Mouse (Mus musculus) urinary bladder, adult 2 months (tissue): Measurements from ENCODE around the gene Sergef. TPM values are rescaled to one million over a fixed set of nuclear protein-coding genes. Genes with fewer than 3 reads are reported as not detected.
"Not testable (repeated sequence)": the region's sequence is repeated elsewhere in the genome, so short reads cannot be mapped to it uniquely, and the experiment has no call there.

Source experiments
- DNase-seq: peaks from one replicate; pipeline ENCODE4 v3.0.0; 2022; ENCODE audit warnings: low spot score
- polyA plus RNA-seq: library from polyadenylated mRNA; depleted of rRNA; stranded (reverse); fragments of >200 nt; gene quantifications from 2 replicates; pipeline ENCODE4 v1.2.3, GENCODE M21; 2012; rRNA removed

The Sergef gene
- polyA plus RNA-seq = 7.2 and 7.5 TPM in 2 replicates

DNA sequence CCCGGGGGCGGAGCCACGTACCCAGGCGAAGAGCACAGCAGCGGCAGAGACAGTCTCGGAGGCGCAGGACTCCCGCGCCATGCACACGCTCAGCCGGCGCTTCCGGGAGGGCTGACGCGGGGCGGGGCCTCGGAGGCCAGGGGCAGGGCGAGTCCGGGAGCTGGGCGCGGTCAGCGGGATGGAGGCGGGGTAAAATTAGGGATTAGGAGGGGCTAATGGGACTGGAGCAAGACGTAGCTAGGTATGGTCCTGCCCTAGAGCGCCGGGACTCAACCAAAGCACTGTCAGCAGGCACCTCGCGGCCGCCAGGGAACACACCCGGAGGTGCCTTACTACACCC lies at the start of gene Sergef:
TSS of gene Sergef (minus strand) at position 116 of the 340 bp plus-strand sequence.
- peak; percentile 75 for DNase-seq

DNA sequence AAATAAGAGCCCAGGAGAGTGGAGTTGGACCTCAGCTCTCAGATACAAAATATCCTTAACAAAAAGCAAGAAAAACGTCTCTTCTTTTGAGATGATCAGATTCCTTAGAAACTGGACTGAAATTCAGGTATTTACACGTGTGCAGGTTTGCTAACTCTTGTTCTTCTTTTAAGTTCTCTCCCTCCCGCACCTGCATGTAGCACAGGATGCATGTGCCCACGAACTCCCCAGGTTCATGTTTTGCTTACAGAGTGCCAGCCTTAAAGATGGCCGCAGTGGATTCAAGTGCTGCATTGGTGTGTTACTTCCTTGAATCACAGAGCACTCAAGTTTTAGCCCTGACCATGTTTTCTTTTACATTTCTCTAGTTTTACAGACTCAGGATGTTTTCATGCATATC lies 47.2 kb upstream of the Sergef start:
- DNase-seq = no peak

DNA sequence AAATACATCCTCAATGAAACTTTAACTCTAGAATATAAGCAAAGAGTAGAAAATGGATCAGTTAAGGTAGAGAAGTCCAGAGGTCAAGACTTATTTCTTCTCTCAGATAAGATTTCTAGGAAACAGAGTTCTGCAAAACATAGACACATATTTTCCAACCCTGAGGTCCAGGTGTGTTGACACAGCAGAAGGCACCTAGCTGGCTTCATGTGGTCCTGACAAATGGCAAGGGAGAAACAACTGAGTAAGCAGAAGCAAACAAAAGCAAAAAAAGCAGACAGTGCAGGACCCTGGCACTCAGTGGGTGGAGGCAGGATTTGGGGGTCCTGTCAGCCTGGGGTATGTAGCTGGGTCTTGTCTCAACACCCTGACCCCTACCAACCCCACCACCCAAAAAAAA lies 41.1 kb upstream of the Sergef start:
- no peak for DNase-seq

DNA sequence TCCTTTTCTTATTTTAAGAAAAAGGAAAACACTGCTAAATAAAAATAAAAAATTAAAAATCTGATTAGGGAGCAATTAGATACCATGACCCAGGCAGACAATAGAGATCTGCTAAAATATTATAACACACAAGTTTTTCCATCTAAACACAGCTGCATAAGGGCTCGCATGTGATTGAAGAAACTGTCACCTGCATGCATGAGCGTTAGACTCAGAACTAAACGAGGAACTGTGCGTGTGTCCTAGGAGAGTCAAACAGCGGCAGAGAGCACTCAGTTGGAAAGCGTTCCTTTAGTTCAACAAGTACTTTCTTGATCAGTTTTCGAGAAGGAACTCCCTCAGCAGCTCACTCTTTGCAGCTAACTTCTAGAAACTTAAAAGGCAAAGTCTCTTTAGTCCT lies 39.4 kb upstream of the Sergef start:
- not testable (repeated sequence) for DNase-seq

DNA sequence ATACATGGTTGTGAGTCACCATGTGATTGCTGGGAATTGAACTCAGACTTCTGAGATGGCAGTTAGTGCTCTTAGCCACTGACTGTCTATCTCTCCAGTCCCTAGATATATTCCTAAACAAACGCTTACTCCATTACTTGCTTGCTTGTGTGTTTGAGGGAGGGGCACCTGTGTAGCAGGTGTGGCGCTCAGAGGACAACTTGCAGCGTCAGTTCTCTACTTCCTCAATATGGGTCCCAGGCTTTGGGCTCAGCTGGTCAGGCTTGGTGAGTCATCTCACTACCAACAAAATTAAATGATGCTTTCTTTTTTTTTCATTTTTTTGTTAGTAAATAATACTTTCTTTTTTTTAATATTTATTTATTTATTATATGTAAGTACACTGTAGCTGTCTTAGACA lies 38.8 kb upstream of the Sergef start:
- DNase-seq = no peak

DNA sequence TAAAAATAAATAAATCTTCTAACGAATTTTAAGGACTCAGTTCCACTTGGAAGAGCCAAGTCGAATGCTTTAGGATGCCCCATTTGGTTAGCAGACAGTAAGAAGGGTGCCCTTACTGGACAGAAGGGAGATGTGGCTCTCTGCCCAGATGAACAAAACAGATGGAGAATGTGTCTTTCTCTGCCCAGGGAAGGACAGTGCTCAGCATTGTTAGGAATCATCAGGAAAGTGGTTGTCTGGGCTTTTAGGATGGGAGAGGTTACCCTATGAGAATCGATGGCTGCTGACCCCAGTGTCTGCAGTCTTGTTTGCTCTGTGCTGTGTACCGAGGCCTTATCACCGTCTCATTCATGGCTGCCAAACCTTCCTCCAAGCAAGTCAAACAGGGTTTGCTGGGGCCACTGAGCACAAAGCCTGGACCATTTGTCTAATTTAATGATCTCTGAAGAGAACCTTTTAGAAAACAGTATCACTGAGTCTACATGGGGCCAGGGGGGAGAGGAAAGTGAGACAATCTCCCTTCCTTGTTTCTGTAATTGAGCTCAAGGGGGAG lies 37.3 kb upstream of the Sergef start:
- no peak for DNase-seq

DNA sequence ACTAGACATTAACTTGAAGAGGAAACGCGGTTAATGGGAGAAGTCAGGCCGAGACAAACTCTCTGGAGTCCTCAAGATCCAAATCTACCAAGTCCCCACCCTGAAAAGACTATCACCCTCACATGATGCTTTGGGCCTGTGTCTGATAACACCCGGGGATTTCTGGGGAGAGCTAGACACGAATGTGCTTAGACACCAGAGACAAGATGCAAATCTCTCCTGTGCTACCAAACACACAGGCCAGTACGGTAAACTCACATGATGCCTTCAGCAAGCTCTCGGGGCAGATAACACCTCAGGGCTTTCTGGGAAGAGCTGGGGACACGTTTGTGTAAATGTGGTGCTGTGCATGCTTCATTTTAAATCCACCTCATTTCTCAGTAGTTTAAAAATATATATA lies 36.3 kb upstream of the Sergef start:
- DNase-seq = no peak

DNA sequence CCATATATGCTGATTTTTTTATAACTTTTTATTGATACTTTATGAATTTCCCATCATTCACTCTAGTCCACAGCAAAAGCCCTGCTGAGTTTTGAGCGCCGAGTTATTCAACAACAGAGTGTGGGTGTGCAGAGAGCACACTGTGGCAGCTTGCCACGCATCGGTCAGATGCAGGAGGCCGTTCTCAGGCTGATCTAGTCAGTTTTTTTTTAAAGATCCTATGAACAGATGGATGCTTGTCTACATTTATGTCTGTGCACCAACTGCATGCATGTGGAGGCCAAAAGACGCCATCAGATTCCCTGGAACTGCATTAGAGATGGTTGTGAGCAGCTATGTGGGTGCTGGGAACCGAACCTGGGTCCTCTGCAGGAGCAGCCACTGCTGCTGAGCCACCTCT lies 35.5 kb upstream of the Sergef start:
- DNase-seq = no peak

DNA sequence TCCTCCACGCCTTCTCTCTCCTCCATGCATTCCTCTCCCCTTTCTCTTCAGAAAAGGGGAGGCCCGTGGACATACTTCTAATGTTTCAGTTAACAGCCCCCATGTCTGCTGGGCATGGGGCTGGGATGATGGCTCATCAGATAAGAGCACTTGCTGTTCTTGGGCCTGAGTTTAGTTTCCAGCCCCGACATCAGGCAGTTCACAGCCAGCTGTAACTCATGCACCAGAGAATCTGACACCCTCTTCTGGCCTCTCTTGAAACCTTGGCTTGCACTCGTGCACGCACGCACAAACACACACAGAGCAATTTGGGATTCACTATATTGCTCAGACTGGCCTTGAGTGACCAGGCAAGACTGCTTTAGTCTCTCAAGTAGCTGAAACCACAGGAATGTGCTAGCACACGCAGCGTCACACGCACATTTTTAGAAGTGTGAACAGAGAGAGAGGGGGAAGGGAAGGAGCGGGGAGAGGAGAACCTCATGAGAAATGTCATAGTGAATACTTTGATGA lies 32.6 kb upstream of the Sergef start, which contains the start of gene Tph1:
TSS of gene Tph1 (minus strand) at position 378 of the 513 bp plus-strand sequence.
- DNase-seq = no peak

DNA sequence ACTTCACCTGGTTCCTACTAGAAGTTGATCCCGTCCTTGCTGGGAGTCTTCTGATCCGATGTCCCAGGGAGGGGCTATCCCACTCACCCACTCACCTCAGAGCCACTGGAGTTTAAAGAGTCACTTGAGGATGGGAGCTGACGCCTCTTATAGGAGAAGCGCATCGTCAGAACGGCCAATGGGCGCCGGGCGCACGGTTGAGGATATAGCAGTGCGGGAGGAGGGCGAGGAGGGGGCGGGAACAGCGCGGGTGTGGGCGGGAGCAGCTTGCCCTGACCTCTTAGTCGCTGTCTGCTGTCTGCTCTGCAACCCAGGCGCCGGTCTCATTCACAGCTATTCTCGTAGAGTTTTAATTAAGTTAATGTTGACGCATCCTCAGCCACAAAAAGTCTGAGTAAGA lies 27.6 kb upstream of the Sergef start:
- DNase-seq = no peak

DNA sequence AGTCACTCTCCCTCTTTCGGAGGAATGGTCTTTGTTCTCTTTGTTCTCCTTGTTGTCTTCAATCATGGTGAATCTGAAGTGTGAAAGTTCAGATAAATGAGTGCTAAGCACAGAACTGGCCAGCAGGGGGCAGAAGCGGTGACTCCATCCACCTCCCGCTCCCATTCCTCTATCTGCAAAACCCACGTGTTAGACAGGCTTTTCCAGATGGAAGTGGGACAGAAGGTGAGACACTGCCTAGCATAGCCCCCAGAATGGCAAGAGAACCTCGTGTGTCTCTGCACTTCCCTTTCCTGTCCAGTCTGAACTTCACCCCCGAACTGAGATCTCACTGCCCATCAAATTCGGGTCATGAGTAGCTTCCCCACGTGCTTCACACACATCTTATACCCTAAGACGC lies 25.6 kb upstream of the Sergef start:
- no peak for DNase-seq

DNA sequence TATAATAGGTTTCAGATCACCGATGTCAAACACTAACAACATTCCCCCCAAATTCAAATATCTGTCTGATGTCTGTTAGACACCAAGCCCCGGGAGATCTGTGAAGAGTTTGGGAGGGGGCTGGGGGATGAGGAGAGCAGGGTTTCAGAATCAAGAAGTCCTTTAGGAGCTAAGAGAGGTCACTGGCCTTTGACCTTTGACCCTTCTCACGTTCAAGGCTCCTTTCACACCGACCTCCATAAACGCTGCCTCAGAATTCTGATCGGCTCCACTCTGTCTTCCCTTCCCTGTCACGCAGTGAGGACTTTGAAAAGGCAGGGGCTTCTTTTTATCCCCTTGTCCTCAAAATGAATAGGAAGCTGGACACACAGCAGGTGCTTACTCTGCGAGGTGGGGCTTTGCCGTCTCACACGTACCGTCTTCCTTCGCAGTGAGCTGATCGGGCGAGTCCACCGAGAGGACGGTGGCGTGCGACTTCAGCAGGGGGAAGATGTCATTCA lies 22.0 kb upstream of the Sergef start:
- DNase-seq = no peak

DNA sequence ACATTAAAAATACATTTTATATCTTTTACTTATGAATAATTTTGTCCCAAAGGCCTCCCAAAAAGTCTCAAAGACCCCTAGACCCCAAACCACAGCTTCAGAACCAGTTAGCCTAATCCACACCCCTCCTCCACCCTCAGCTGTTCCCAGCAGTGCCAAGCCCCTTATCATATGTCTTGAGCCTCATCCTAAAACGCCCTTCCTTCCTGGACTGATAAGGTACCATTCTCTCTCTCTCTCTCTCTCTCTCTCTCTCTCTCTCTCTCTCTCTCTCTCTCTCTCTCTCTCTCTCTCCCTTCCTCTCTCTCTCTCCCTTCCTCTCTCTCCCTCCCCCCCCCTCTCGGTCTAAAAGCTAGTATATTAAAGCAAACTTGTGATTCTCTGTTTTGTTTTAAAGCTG lies 12.7 kb upstream of the Sergef start:
- DNase-seq = no peak

DNA sequence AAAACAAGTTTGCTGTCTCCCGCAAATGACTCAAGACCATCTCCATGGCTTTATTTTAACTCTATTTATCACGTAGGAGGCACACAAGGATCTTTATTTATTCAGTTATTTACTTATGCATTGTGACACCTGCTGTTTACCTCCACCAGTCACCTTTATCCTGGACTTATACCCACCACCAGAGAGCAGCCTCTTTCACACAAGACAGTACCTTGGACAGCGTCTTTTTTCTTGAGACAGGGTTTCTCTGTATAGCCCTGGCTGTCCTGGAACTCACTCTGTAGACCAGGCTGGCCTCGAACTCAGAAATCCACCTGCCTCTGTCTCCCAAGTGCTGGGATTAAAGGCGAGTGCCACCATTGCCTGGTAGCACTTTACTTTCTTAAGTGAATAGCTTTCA lies 10.6 kb upstream of the Sergef start:
- not testable (repeated sequence) for DNase-seq

DNA sequence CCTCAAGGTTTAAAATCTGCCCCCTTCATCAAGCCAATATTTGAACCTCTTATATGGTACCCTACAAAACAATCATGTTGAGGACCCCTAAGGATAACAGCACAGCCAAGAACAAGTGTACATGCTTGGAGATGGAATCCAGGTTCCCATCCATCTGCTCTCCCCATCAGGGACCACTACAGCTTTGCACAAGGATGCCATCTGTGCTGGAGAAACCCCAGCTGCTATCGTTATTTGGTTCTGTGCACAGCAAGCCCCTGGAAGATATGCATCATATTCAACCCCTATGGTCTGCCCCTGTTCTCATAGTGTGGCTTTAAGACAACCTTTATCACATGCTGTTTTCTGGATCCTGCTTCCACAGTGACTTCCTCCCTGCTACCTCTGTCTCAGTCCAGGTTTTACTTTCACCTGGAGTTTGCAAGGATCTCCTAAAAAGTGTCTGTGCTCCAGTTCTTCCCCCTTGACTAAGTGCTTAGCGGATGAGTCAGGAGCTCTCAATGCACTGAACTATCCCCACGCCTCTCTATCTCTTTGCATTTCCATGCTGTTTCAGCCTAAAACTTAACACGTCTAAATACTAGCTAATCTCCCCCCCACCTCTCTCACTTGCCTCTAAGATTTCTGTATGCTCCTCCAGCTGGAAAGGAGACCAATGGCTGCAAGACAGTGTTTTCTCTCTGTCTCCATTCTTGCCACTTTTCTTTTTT lies 9.0 kb upstream of the Sergef start:
- no peak for DNase-seq

DNA sequence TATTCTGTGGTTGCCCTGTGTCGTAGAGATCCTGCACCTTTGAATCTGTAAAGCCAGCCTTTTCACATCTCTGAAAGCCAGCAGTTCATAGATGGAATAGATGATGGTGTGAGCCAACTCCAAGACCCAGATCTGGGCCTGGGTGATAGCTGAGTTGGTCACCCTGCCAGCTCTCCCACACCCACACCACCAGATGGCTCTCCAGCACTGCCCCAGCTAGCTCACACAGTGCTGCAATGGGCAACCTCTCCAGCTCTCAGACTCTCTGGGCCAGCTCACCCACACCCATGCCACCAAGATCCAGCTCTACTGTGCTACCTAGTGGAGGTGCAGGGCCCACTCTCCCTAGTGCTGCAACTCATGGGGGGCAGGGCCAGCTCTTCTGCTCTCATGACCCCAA lies 3.6 kb upstream of the Sergef start:
- DNase-seq = no peak

DNA sequence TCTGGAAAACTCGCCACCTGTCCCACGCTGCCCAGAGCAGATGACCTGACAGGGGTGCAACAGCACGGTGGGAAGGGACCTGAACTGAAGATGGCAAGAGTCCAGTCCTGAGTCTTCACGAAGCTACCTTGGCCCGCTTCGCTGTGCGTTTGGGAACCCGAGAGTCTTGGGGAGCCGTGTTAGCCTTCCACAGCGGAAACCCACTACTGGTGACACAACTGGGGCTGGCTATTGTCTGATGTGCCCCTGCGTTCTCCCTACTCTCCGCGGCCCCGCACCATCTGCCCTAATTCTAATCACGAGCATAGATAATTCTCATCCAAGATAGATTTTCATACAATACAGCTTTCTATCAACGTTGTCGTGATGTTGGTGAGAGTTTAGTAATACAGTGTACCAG lies 455 bp upstream of the Sergef start:
- DNase-seq = no peak

DNA sequence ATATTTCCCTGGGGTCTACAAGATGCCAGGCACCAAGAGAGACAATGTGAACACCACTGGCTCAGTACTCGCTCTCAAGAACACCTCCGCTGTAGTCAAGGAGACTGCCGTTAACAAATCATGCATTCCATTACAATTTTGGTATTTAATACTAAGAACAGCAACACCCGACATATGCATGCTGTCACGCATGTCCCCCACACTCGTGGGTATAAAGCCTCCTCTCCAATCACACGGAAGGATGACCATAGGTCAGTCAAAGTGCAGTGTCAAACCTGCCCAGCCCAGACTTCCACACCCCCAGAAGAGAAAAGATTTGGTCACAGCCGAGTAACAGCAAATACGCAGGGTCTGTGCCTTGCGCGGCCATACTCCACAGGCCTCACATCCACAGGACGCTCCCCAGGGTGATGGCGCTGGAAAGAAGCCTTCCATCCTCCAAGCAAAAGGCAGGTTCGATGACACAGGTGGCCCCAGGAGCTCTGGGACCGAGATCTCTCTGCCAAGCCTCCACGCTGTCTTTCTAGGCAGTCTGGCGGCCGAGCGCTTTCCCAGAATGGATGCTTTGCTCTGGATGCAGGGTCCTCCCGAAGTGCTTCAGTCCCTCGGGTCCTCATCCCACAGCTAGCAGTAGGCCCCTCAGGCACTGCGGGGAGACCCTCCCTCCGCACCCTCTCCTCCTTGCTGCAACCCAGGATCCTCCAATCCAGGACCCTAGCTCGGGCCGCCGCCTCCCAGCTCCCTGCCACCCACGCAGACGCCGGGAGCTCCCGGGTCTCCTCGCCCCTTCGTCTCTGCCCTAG lies 517 bp downstream of the Sergef start:
- no peak for DNase-seq

DNA sequence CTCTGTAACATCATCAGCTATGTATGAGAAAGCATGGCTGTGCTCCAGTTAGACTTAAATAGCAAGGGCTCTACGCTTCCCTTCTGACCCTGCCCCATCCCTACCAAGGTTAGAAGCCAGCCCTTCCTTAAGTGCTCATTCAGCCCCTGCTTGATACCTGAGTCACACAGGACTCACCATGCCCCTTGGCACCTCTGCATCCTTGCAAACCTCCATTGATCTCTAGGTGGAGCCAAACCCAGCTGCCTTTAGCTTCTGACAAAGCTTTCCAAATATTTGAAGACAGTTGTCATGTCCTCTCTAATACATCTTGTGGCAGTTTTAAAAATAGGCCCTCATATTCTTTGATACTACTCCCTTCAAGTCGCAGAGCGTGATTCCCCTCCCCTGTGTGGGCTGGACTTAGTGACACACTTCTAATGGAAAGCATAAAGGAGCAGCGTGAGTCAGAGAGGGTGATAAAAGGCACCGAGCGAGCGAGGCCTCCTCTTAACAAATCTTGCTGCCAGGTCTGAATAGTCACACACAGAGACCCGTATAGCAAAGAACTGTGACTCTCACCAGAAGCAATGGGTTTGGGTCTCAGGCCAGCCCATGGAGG lies 11.1 kb downstream of the Sergef start:
- DNase-seq = no peak

DNA sequence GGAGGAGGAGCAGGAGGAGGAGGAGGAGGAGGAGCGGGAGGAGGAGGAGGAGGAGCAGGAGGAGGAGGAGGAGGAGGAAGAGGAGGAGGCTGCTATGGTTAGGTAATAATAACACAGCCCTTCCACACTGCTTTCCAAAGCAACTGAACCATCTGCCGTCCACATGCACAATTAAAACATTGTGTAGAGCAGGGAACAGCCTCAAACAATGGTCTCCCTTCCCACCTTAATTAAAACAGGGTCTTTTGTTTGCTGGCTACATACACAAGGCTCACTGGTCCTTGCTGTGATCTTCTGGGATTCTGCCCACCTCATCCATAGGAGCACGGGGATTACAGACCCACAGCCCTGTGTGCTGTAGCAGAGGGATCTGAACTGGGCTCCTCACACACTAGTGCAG lies 15.6 kb downstream of the Sergef start:
- DNase-seq = no peak

DNA sequence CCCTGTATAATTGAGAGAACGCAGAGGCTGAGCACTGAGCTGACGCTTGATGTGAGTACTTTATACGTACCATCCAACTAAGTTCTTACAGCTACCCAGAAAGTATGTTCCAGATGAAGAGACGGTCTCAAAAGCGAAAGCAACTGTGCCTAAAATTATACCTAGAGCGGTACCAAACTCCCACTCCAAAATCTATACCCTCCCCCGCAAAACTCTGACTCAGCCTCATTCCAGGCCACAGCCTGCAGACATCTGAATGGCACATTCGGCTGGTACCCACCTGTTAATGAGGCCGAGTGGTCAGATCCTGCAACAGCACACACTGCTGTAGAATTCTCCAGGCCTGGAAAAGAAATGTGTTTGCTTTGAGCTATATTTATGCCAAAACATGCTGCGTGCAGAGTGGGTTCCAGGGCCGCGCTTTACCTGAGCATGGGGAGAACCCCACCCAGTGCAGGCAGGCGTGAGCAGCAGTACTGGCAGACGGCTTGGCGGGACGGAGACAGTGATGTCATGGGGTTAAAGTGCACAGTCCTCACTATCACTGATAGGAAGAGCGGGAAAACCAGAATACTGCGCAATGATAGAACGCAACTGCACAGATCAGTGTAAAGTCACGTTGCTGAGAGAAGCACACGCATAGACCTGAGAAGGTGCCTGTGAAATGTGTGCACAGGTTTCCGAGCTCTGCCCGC lies 21.0 kb downstream of the Sergef start:
- no peak for DNase-seq
